ENCODE assay signal across 32 mouse cellular contexts in genomic region chr16:84718250-84718649, GRCm38 (mm10).
"Had no signal": no experiment of that assay in that cellular context is flagged by ENCODE, and none has a peak within 500 bp of the region (broad histone marks: within the 10 kb centered on the region; RNA-seq: fewer than 3 reads in every experiment).

No protein-coding gene starts in this region.

- H3K9ac ChIP-seq: heart, embryonic 12.5 days; heart, embryonic 13.5 days; heart, embryonic 15.5 days; hindbrain, embryonic 12.5 days; hindbrain, embryonic 13.5 days; hindbrain, embryonic 14.5 days; hindbrain, embryonic 15.5 days; intestine, embryonic 15.5 days; kidney, embryonic 15.5 days had no signal

- H3K4me2 ChIP-seq: heart, embryonic 11.5 days; heart, embryonic 12.5 days; heart, embryonic 13.5 days; heart, embryonic 15.5 days; hindbrain, embryonic 12.5 days; hindbrain, embryonic 13.5 days; hindbrain, embryonic 14.5 days; hindbrain, embryonic 15.5 days; intestine, embryonic 15.5 days; kidney, embryonic 15.5 days had no signal

- H3K4me1 ChIP-seq: heart, embryonic 10.5 days; heart, embryonic 12.5 days; heart, embryonic 13.5 days; heart, embryonic 15.5 days; hindbrain, embryonic 10.5 days; hindbrain, embryonic 12.5 days; hindbrain, embryonic 13.5 days; hindbrain, embryonic 15.5 days; intestine, embryonic 15.5 days; kidney, embryonic 15.5 days had no signal

- DNase-seq: heart, postnatal 10 days; heart, postnatal 14 days; heart, postnatal 36 days; heart, postnatal 4 days; kidney, adult 11 months; kidney, adult 18-20 months; kidney, adult 2 months; kidney, adult 8-10 months; kidney, adult 9 months; kidney, postnatal 10 days; kidney, postnatal 14 days; kidney, postnatal 25 days; kidney, postnatal 36 days; kidney, postnatal 4 days; layer of hippocampus, adult 9-11 months; layer of hippocampus, postnatal 36 days had no signal

- H3K9me3 ChIP-seq: heart, embryonic 10.5 days; heart, embryonic 12.5 days; heart, embryonic 13.5 days; heart, embryonic 15.5 days; hindbrain, embryonic 10.5 days; hindbrain, embryonic 12.5 days; hindbrain, embryonic 13.5 days; hindbrain, embryonic 15.5 days; intestine, embryonic 15.5 days; kidney, embryonic 15.5 days had no signal

- H3K27ac ChIP-seq: heart, embryonic 10.5 days; heart, embryonic 13.5 days; heart, embryonic 15.5 days; hindbrain, embryonic 10.5 days; hindbrain, embryonic 12.5 days; hindbrain, embryonic 13.5 days; hindbrain, embryonic 14.5 days; hindbrain, embryonic 15.5 days; hindbrain, postnatal 0 days; intestine, embryonic 15.5 days; kidney, embryonic 15.5 days; kidney, postnatal 0 days; layer of hippocampus, adult 2 months; left cerebral cortex, adult 2 months had no signal

- H3K27me3 ChIP-seq: heart, embryonic 12.5 days; heart, embryonic 13.5 days; heart, embryonic 15.5 days; hindbrain, embryonic 12.5 days; hindbrain, embryonic 13.5 days; hindbrain, embryonic 15.5 days; intestine, embryonic 15.5 days; kidney, embryonic 15.5 days had no signal

- H3K4me3 ChIP-seq: heart, embryonic 10.5 days; heart, embryonic 12.5 days; heart, embryonic 13.5 days; heart, embryonic 15.5 days; hindbrain, embryonic 10.5 days; hindbrain, embryonic 12.5 days; hindbrain, embryonic 13.5 days; hindbrain, embryonic 15.5 days; intestine, embryonic 15.5 days; kidney, embryonic 15.5 days; layer of hippocampus, adult 2 months; left cerebral cortex, adult 2 months had no signal
